Mouse (Mus musculus) urinary bladder, postnatal 10 days (tissue): ENCODE results near the gene Ttll11.

Experiments
- DNase-seq: peaks from one replicate; pipeline ENCODE4 v3.0.0; 2022; ENCODE audit warnings: low spot score

Ttll11 gene

GRCm38 (mm10) chr2:35825157-35825556 lies 154.6 kb downstream of the Ttll11 start:
- DNase-seq = no peak

- no peak for DNase-seq
Observed at GRCm38 (mm10) chr2:35823589-35823988, 156.1 kb downstream of the Ttll11 start.

GRCm38 (mm10) chr2:35818883-35819282 lies 160.8 kb downstream of the Ttll11 start:
- no peak for DNase-seq

GRCm38 (mm10) chr2:35816056-35816661 lies 163.6 kb downstream of the Ttll11 start:
- DNase-seq = no peak

- no peak for DNase-seq
Observed at GRCm38 (mm10) chr2:35812561-35812933, 167.2 kb downstream of the Ttll11 start.

- no peak for DNase-seq
Observed at GRCm38 (mm10) chr2:35811801-35812560, 167.7 kb downstream of the Ttll11 start.

- DNase-seq = no peak
Observed at GRCm38 (mm10) chr2:35810027-35810426, 169.7 kb downstream of the Ttll11 start.

GRCm38 (mm10) chr2:35809141-35809540 lies 170.6 kb downstream of the Ttll11 start:
- DNase-seq = no peak

- DNase-seq = no peak
Observed at GRCm38 (mm10) chr2:35805881-35806280, 173.8 kb downstream of the Ttll11 start.

GRCm38 (mm10) chr2:35803095-35803494 lies 176.6 kb downstream of the Ttll11 start:
- no peak for DNase-seq

- no peak for DNase-seq
Observed at GRCm38 (mm10) chr2:35801759-35802158, 178.0 kb downstream of the Ttll11 start.

GRCm38 (mm10) chr2:35799073-35799472 lies 180.6 kb downstream of the Ttll11 start:
- no peak for DNase-seq

GRCm38 (mm10) chr2:35797998-35798397 lies 181.7 kb downstream of the Ttll11 start:
- DNase-seq = no peak

- DNase-seq = no peak
Observed at GRCm38 (mm10) chr2:35789362-35790326, 190.1 kb downstream of the Ttll11 start.

GRCm38 (mm10) chr2:35785877-35786276 lies 193.8 kb downstream of the Ttll11 start:
- DNase-seq = no peak

GRCm38 (mm10) chr2:35783368-35783767 lies 196.3 kb downstream of the Ttll11 start:
- no peak for DNase-seq

- no peak for DNase-seq
Observed at GRCm38 (mm10) chr2:35779266-35779665, 200.4 kb downstream of the Ttll11 start.

GRCm38 (mm10) chr2:35776935-35777334 lies 202.8 kb downstream of the Ttll11 start:
- DNase-seq = no peak

GRCm38 (mm10) chr2:35775651-35776055 lies 204.1 kb downstream of the Ttll11 start:
- no peak for DNase-seq

- no peak for DNase-seq
Observed at GRCm38 (mm10) chr2:35770541-35770940, 209.2 kb downstream of the Ttll11 start.

GRCm38 (mm10) chr2:35769398-35769797 lies 210.3 kb downstream of the Ttll11 start:
- no peak for DNase-seq

GRCm38 (mm10) chr2:35768538-35769238 lies 211.0 kb downstream of the Ttll11 start:
- no peak for DNase-seq
